Mouse (Mus musculus): Measurements from ENCODE around the gene Arid1b. TPM values are rescaled to one million over a fixed set of nuclear protein-coding genes. Genes with fewer than 3 reads are reported as not detected.
A peak's percentile ranks its signal among the peaks of the same experiment; 100 is the strongest.

Arid1b gene
- polyA plus RNA-seq, 1 experiment from 2014 or later: 12.9 TPM

DNA sequence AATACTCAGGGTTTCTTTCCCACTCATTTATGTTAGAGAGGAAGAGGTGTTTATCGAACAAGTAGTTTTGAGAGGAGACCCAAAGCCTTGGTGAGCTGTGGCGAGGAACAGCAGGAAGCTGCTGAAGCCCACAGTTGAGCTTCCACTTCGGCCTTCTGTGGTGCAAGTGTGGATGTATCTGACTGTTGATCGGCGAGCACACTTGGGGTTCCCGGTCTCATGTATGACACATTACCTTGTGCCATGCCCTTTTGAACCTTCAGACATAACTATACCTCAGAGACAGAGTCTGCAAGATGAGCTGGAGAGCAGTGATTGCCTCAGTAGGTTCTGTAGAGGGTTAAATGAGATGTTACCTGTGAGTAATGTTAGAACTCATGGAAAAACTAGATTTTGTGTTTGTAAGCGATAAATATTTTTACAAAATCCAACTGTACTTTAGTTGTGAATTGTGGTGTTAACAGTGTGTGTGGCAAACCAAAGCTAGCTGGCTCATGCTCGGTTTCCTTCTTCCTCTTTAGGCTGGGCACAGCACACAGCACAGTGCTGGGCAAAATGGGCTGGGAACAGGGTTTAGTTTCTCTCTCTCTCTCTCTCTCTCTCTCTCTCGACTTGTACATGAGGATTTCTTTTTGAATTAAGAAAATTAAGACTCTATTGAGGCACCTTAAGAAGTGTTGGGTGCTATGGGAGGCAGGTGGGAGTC lies 69.5 kb downstream of the Arid1b start:
- no peak overlapping the region for H3K4me2 ChIP-seq (ENCODE audit: low read depth, low read length)
- DNase-seq (ENCODE audit: low spot score) (no peak), ATAC-seq (replicated peaks; ENCODE audit: insufficient number of reproducible peaks, low FRiP score, low TSS enrichment, low read depth) (no peak)
- WGBS: 89% methylated on average over 9 of the region's 9 CpGs
- H3K27ac ChIP-seq (replicated peaks; ENCODE audit: low read depth, low read length): no peak overlapping the region
- no peaks in the 10 kb centered on the region; the same call in 1 of the 2 replicates for H3K4me1 ChIP-seq (ENCODE audit: control insufficient read depth, insufficient read depth, low read length)
- H3K27me3 ChIP-seq (ENCODE audit: control insufficient read depth, insufficient read depth, low read length): no peaks in the 10 kb centered on the region
- H3K4me3 ChIP-seq (ENCODE audit: low read depth, low read length): no peak overlapping the region
- no peaks in the 10 kb centered on the region for H3K9me3 ChIP-seq (replicated peaks; ENCODE audit: control insufficient read depth, low read length)
- no peak overlapping the region for H3K9ac ChIP-seq (replicated peaks; ENCODE audit: low read length)
- no peaks in the 10 kb centered on the region for H3K36me3 ChIP-seq (replicated peaks; ENCODE audit: control insufficient read depth, insufficient read depth, low read depth, low read length)

GRCm38 (mm10) chr17:5064777-5065176 lies 70.6 kb downstream of the Arid1b start:
- DNase-seq (ENCODE audit: low spot score) (no peak), ATAC-seq (replicated peaks; ENCODE audit: insufficient number of reproducible peaks, low FRiP score, low TSS enrichment, low read depth) (no peak)
- Histone ChIP-seq H3K4me3 (ENCODE audit: low read depth, low read length) (no peak overlapping the region), H3K9ac (replicated peaks; ENCODE audit: low read length) (no peak overlapping the region), H3K9me3 (replicated peaks; ENCODE audit: control insufficient read depth, low read length) (no peaks in the 10 kb centered on the region), H3K36me3 (replicated peaks; ENCODE audit: control insufficient read depth, insufficient read depth, low read depth, low read length) (no peaks in the 10 kb centered on the region), H3K4me2 (ENCODE audit: low read depth, low read length) (no peak overlapping the region), H3K4me1 (ENCODE audit: control insufficient read depth, insufficient read depth, low read length) (no peaks in the 10 kb centered on the region), H3K27me3 (ENCODE audit: control insufficient read depth, insufficient read depth, low read length) (no peaks in the 10 kb centered on the region), H3K27ac (replicated peaks; ENCODE audit: low read depth, low read length) (no peak overlapping the region)
- WGBS: 80% methylated on average over 6 of the region's 6 CpGs

GRCm38 (mm10) chr17:5065270-5065669 lies 71.1 kb downstream of the Arid1b start:
- no peak for ATAC-seq (replicated peaks; ENCODE audit: insufficient number of reproducible peaks, low FRiP score, low TSS enrichment, low read depth)
- WGBS: 92% methylated on average over 6 of the region's 6 CpGs

GRCm38 (mm10) chr17:5066835-5067234 lies 72.7 kb downstream of the Arid1b start:
- WGBS: 83% methylated on average over 8 of the region's 8 CpGs
- no peak for ATAC-seq (replicated peaks; ENCODE audit: insufficient number of reproducible peaks, low FRiP score, low TSS enrichment, low read depth)
- Histone ChIP-seq H3K4me1 (ENCODE audit: control insufficient read depth, insufficient read depth, low read length) (no peaks in the 10 kb centered on the region), H3K4me2 (ENCODE audit: low read depth, low read length) (no peak overlapping the region), H3K27ac (replicated peaks; ENCODE audit: low read depth, low read length) (no peak overlapping the region), H3K9me3 (replicated peaks; ENCODE audit: control insufficient read depth, low read length) (no peaks in the 10 kb centered on the region), H3K9ac (replicated peaks; ENCODE audit: low read length) (no peak overlapping the region), H3K27me3 (ENCODE audit: control insufficient read depth, insufficient read depth, low read length) (no peaks in the 10 kb centered on the region), H3K4me3 (ENCODE audit: low read depth, low read length) (no peak overlapping the region), H3K36me3 (replicated peaks; ENCODE audit: control insufficient read depth, insufficient read depth, low read depth, low read length) (no peaks in the 10 kb centered on the region; the same call in 1 of the 2 replicates)
- no peak for DNase-seq (ENCODE audit: low spot score)

More at GRCm38 (mm10) chr17:5065270-5065669, 71.1 kb downstream of the Arid1b start:
- no peak overlapping the region for H3K9ac ChIP-seq (replicated peaks; ENCODE audit: low read length)
- no peaks in the 10 kb centered on the region for H3K27me3 ChIP-seq (ENCODE audit: control insufficient read depth, insufficient read depth, low read length)
- no peak for DNase-seq (ENCODE audit: low spot score)
- 0 out of 2 replicates have a peak overlapping the region, but pooled peaks have one; percentile 28 for H3K27ac ChIP-seq (replicated peaks; ENCODE audit: low read depth, low read length)
- no peak overlapping the region for H3K4me3 ChIP-seq (ENCODE audit: low read depth, low read length)
- no peaks in the 10 kb centered on the region for H3K9me3 ChIP-seq (replicated peaks; ENCODE audit: control insufficient read depth, low read length)
- no peaks in the 10 kb centered on the region for H3K36me3 ChIP-seq (replicated peaks; ENCODE audit: control insufficient read depth, insufficient read depth, low read depth, low read length)
- H3K4me1 ChIP-seq (ENCODE audit: control insufficient read depth, insufficient read depth, low read length): no peaks in the 10 kb centered on the region
- H3K4me2 ChIP-seq (ENCODE audit: low read depth, low read length): no peak overlapping the region

DNA sequence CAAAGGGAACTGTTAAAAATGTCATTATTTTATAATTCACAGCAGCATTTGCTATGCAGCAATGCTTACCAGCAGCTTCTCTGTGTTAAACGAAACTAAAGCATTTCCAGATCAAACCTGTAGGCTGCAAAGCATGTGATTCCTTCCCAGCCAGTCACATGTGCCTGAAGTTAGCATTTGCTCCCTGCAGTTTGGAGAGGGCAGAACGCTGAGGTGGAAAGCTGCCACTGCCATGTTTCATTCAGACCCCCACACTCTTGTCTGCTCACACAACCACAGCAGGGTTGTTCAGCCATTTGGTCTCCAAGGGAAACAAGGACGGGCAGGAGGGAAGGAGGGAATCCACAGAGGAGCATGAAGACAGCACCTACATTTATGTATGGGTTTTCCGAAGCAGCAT lies 73.1 kb downstream of the Arid1b start:
- ATAC-seq (replicated peaks; ENCODE audit: insufficient number of reproducible peaks, low FRiP score, low TSS enrichment, low read depth) (no peak), DNase-seq (ENCODE audit: low spot score) (no peak)
- no peaks in the 10 kb centered on the region for H3K4me1 ChIP-seq (ENCODE audit: control insufficient read depth, insufficient read depth, low read length)
- no peaks in the 10 kb centered on the region; the same call in 1 of the 2 replicates for H3K36me3 ChIP-seq (replicated peaks; ENCODE audit: control insufficient read depth, insufficient read depth, low read depth, low read length)
- H3K27ac ChIP-seq (replicated peaks; ENCODE audit: low read depth, low read length): no peak overlapping the region
- H3K4me2 ChIP-seq (ENCODE audit: low read depth, low read length): no peak overlapping the region
- H3K9ac ChIP-seq (replicated peaks; ENCODE audit: low read length): no peak overlapping the region
- H3K9me3 ChIP-seq (replicated peaks; ENCODE audit: control insufficient read depth, low read length): no peaks in the 10 kb centered on the region
- no peaks in the 10 kb centered on the region for H3K27me3 ChIP-seq (ENCODE audit: control insufficient read depth, insufficient read depth, low read length)
- 74% methylated on average over 4 of the region's 4 CpGs for WGBS
- H3K4me3 ChIP-seq (ENCODE audit: low read depth, low read length): no peak overlapping the region

- Histone ChIP-seq H3K4me3 (ENCODE audit: low read depth, low read length) (no peak overlapping the region), H3K4me2 (ENCODE audit: low read depth, low read length) (no peak overlapping the region), H3K4me1 (ENCODE audit: control insufficient read depth, insufficient read depth, low read length) (no peaks in the 10 kb centered on the region), H3K27me3 (ENCODE audit: control insufficient read depth, insufficient read depth, low read length) (no peaks in the 10 kb centered on the region), H3K9me3 (replicated peaks; ENCODE audit: control insufficient read depth, low read length) (no peaks in the 10 kb centered on the region), H3K36me3 (replicated peaks; ENCODE audit: control insufficient read depth, insufficient read depth, low read depth, low read length) (no peaks in the 10 kb centered on the region; the same call in 1 of the 2 replicates), H3K9ac (replicated peaks; ENCODE audit: low read length) (no peak overlapping the region), H3K27ac (replicated peaks; ENCODE audit: low read depth, low read length) (no peak overlapping the region)
- no peak for DNase-seq (ENCODE audit: low spot score)
- 82% methylated on average over 3 of the region's 3 CpGs for WGBS
- ATAC-seq (replicated peaks; ENCODE audit: insufficient number of reproducible peaks, low FRiP score, low TSS enrichment, low read depth): no peak
These were observed 76.3 kb downstream of the Arid1b start for GRCm38 (mm10) chr17:5070399-5070798.

- Histone ChIP-seq H3K4me3 (ENCODE audit: low read depth, low read length) (no peak overlapping the region), H3K27ac (replicated peaks; ENCODE audit: low read depth, low read length) (no peak overlapping the region), H3K4me2 (ENCODE audit: low read depth, low read length) (no peak overlapping the region), H3K36me3 (replicated peaks; ENCODE audit: control insufficient read depth, insufficient read depth, low read depth, low read length) (no peaks in the 10 kb centered on the region; the same call in 1 of the 2 replicates), H3K27me3 (ENCODE audit: control insufficient read depth, insufficient read depth, low read length) (no peaks in the 10 kb centered on the region), H3K9me3 (replicated peaks; ENCODE audit: control insufficient read depth, low read length) (no peaks in the 10 kb centered on the region), H3K9ac (replicated peaks; ENCODE audit: low read length) (no peak overlapping the region), H3K4me1 (ENCODE audit: control insufficient read depth, insufficient read depth, low read length) (no peaks in the 10 kb centered on the region)
- 82% methylated on average over 4 of the region's 4 CpGs for WGBS
- no peak for DNase-seq (ENCODE audit: low spot score)
- no peak for ATAC-seq (replicated peaks; ENCODE audit: insufficient number of reproducible peaks, low FRiP score, low TSS enrichment, low read depth)
These were observed 78.4 kb downstream of the Arid1b start for GRCm38 (mm10) chr17:5072539-5072938.

- Histone ChIP-seq H3K36me3 (replicated peaks; ENCODE audit: control insufficient read depth, insufficient read depth, low read depth, low read length) (no peaks in the 10 kb centered on the region; the same call in 1 of the 2 replicates), H3K9ac (replicated peaks; ENCODE audit: low read length) (no peak overlapping the region), H3K9me3 (replicated peaks; ENCODE audit: control insufficient read depth, low read length) (no peaks in the 10 kb centered on the region), H3K4me1 (ENCODE audit: control insufficient read depth, insufficient read depth, low read length) (no peaks in the 10 kb centered on the region), H3K27me3 (ENCODE audit: control insufficient read depth, insufficient read depth, low read length) (no peaks in the 10 kb centered on the region), H3K27ac (replicated peaks; ENCODE audit: low read depth, low read length) (no peak overlapping the region), H3K4me2 (ENCODE audit: low read depth, low read length) (no peak overlapping the region), H3K4me3 (ENCODE audit: low read depth, low read length) (no peak overlapping the region)
- ATAC-seq (replicated peaks; ENCODE audit: insufficient number of reproducible peaks, low FRiP score, low TSS enrichment, low read depth) (no peak), DNase-seq (ENCODE audit: low spot score) (no peak)
- WGBS: 77% methylated on average over 7 of the region's 7 CpGs
These were observed 80.8 kb downstream of the Arid1b start for GRCm38 (mm10) chr17:5074752-5075506.
